Mouse (Mus musculus) brain, embryonic 14.5 days (tissue): ENCODE data around the gene St8sia4. TPM values are rescaled to one million over a fixed set of nuclear protein-coding genes. Genes with fewer than 3 reads are reported as not detected.
"Not testable (repeated sequence)": the region's sequence is repeated elsewhere in the genome, so short reads cannot be mapped to it uniquely, and the experiment has no call there.

Source experiments
- DNase-seq: peaks from one replicate; pipeline ENCODE4 v3.0.0-alpha.2; 2011; ENCODE audit warnings: low read depth
- CTCF ChIP-seq: fragments of 200-500 bp; IDR thresholded peaks from 2 replicates; pipeline ENCODE4 v1.5.1; 2012; ENCODE audit warnings: inconsistent platforms, mild to moderate bottlenecking, moderate library complexity, borderline replicate concordance; ENCODE audit not compliant: insufficient read depth, insufficient read length; ENCODE audit errors: extremely low read depth
- POLR2A ChIP-seq: fragments of 200-500 bp; IDR thresholded peaks from 2 replicates; pipeline ENCODE4 v1.6.1; 2012; ENCODE audit warnings: mild to moderate bottlenecking, inconsistent platforms, borderline replicate concordance; ENCODE audit not compliant: poor library complexity, insufficient read depth, insufficient read length, severe bottlenecking; ENCODE audit errors: extremely low read depth
- polyA plus RNA-seq: library from polyadenylated mRNA; depleted of rRNA; stranded (reverse); fragments of >200 nt; gene quantifications from 2 replicates; pipeline ENCODE4 v1.2.3, GENCODE M21; 2012

The St8sia4 gene
- polyA plus RNA-seq, 1 experiment: 22.2 TPM

DNA sequence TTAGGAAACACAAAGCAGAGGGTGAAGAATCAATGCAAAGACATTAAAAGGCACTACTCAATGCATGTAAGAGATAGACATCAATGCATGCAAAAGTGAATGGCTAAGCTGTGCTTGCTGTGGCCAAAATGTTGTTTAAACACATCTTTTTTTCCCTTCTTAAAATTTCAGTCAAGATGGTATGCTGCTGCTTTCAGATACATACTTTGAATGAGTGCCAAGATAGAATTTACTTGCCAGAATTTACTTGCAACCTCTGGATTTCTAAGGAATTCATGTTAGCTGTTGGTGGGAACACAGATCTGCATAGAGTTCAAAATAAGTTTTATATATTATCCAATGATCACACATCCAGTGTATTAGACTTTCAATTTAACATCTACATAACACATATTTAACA is 77.9 kb downstream of the St8sia4 start:
- no peak for DNase-seq
- TF ChIP-seq CTCF (no peak), POLR2A (no peak)

DNA sequence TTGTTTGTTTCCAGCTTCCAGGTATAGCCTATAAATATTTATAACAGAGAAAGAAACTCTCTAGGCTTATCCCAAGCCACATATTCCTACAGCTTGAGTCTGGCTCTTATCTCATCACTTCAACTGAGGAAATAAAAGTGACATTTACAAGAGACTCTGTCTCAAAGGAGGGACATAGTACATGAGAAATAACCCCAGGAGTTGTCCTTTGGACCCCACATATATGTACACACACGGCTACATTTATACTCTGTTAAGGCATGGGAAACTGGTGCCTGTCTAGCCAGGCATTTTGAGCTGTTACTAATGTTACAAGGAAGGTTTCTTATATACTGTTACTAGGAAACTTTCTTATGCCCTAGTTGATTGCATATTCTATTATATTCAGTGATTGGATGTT is 84.1 kb downstream of the St8sia4 start:
- no peak for TF ChIP-seq CTCF
- no peak for TF ChIP-seq POLR2A
- no peak for DNase-seq

DNA sequence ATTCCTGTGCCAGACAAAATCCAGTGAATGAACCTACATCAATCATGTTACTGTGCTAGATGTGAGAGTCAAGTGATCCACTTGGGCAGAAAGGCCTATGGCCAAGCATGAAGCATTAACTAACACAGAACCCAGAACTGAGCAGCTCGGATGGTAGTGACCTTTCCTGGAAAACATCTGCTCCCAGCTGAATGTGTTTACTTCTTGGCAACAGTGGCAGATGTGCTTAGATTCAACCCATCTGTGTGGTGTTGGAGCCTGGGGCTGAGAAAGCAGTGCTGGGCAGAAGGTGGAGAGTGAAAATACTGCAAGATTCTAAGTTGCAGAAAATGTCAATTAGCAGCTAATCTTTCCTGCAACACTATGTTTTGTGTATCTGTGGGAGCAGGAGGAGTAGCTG is 85.1 kb downstream of the St8sia4 start:
- DNase-seq: peak; percentile 46
- TF ChIP-seq POLR2A (no peak), CTCF (no peak)

DNA sequence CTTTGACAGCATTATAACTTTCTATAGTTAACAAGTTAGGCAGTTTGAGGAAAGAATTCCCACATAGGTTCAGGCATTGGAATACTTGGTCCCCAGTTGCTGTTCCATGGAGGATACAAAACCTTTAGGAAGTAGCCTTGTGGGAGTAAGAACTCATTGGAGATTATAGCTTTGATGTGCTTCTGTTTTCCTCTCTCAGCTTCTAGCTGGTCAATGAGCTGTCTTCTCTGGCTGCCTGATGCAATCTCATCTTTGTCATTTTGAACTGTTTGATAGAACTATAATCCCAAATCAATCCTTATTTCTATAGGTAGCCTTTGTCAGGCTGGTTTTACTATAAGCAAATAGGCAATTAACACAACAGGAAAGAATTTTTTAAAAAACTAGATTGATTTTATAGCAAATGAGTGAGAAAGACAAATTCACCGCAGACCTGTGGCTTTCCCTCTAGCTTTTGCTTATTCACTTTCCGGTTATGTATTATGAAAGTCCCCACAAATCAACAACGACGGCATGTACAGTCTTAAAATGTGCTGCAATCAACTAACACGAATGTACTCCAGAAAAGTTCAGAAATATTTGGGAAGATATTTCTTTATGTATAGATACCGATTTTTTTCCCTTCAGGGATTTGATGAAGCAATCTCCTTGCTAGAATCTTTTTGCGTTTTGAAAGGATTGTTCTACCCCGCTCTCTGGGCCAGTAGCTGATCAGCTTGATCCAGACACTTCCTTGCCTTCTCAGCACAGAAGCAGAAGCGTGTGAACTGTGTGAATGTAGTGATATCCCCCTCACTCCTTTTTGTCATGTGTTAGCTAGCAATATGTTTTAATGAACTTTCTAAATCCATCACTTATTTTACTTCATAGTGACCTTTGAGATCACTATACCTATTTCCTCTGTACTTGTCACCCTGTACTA is 94.5 kb downstream of the St8sia4 start:
- DNase-seq: no peak
- TF ChIP-seq CTCF: no peak
- TF ChIP-seq POLR2A: no peak

DNA sequence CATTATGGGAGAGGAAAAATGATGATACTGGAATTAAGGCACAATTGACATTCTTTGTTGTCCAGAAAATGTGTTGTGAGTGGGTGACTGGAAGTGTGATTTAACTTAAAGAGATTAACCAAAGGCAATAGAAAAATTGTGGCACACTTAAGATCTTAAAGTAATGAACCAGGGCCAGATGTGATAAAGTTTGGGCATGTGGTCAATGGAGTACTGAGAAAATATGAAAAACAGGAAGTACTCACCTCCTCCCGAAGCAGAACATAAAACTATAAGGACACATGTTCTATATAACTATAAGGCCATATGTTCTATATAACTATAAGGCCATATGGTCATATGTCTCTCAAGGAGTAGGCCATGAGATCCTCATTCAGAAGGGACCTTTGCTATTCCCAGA is 96.3 kb downstream of the St8sia4 start:
- DNase-seq: no peak
- no peak for TF ChIP-seq CTCF
- TF ChIP-seq POLR2A: no peak

DNA sequence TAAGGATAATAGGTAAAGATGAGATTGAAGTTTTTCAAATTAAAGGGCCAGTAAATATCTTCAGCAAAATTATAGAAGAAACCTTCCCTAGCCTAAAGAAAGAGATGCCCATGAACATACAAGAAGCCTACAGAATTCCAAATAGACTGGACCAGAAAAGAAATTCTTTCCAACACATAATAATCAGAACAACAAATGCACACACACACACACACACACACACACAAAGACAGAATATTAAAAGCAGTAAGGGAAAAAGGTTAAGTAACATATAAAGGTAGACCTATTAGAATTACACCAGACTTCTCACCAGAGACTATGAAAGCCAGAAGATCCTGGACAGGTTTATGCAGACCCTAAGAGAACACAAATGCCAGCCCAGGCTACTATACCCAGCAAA is 112.8 kb downstream of the St8sia4 start:
- DNase-seq: not testable (repeated sequence)

DNA sequence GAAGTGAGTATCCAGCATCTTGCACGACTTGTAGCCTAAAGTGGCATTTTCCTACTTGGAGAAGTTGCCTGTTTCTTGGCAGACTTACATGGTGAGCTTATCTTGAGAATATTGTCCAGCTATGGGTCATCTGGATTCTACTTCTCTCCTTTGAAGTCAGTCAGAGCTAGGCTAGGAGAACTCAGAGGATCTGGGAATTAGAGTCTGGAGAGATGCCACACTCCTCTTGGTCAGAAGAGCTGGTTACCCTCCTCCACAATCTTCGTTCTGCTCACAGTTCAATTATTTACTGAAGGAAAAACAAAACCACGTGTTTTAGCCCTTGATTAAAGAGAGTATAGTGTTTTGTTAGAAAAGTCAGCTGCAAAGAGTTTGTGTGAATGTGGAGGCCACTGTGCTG is 125.9 kb downstream of the St8sia4 start:
- DNase-seq: no peak
- TF ChIP-seq CTCF (no peak), POLR2A (no peak)
